Mouse (Mus musculus) lung, adult 2 months (tissue): ENCODE measurements around the gene Trcg1.

Source experiments
- CTCF ChIP-seq: fragments of 200-500 bp; IDR thresholded peaks from 2 replicates; pipeline ENCODE4 v1.5.1; 2011; ENCODE audit warnings: mild to moderate bottlenecking, low read length, control low read depth; ENCODE audit not compliant: insufficient read depth
- POLR2A ChIP-seq: fragments of 200-500 bp; IDR thresholded peaks from 2 replicates; pipeline ENCODE4 v1.6.1; 2011; ENCODE audit warnings: low read depth, mild to moderate bottlenecking, control low read depth, low read length, borderline replicate concordance; ENCODE audit errors: extremely low read depth

GRCm38 (mm10) chr9:57231536-57232255, 4.7 kb upstream of the Trcg1 start:
- no peak for TF ChIP-seq POLR2A
- TF ChIP-seq CTCF, result no peak
